Mouse (Mus musculus) mammary gland, adult 2 months (tissue): ENCODE data around the gene Palm. TPM values are rescaled to one million over a fixed set of nuclear protein-coding genes. Genes with fewer than 3 reads are reported as not detected.

Source experiments
- polyA plus RNA-seq: library from polyadenylated mRNA; depleted of rRNA; stranded (reverse); fragments of >200 nt; gene quantifications from 2 replicates; pipeline ENCODE4 v1.2.3, GENCODE M21; 2012; ENCODE audit warnings: low replicate concordance; rRNA removed

Gene Palm
- polyA plus RNA-seq: 49.2 and 87.4 TPM in 2 replicates

DNA sequence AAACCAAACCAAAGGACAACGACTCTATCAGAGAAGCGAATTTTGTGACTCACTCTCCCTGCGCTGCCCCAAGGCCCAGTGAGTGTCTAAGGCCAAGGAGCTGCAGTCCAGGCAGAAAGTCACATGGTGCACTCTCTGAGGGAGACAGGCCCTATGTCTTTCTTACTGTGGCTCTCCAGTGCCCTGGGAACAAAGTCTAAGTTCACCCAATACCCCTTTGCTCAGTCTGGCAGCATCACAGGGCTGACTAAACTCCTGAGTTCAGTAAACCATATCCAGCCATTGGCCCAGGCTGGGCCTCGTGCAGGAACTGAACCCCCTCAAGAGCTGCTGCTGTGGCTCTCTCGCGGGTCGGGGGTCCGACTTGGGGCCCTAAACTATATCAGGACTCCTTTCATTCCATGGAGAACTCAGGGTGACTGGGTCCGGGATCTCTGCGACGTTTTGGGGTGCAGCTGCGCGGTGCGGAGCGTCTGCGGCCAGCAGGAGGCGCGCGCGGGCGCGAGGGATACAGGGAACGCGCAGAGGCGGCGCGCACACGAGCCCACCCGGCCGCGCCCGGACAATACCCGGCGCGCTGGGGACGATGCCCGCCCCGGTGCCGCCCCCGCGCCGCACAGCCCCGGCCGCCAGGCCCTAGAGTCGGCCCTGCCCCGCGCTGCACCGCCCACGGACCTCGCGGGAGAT is at the start of gene Palm:
Palm (plus strand) TSS at position 522 of the 687 bp plus-strand sequence.

DNA sequence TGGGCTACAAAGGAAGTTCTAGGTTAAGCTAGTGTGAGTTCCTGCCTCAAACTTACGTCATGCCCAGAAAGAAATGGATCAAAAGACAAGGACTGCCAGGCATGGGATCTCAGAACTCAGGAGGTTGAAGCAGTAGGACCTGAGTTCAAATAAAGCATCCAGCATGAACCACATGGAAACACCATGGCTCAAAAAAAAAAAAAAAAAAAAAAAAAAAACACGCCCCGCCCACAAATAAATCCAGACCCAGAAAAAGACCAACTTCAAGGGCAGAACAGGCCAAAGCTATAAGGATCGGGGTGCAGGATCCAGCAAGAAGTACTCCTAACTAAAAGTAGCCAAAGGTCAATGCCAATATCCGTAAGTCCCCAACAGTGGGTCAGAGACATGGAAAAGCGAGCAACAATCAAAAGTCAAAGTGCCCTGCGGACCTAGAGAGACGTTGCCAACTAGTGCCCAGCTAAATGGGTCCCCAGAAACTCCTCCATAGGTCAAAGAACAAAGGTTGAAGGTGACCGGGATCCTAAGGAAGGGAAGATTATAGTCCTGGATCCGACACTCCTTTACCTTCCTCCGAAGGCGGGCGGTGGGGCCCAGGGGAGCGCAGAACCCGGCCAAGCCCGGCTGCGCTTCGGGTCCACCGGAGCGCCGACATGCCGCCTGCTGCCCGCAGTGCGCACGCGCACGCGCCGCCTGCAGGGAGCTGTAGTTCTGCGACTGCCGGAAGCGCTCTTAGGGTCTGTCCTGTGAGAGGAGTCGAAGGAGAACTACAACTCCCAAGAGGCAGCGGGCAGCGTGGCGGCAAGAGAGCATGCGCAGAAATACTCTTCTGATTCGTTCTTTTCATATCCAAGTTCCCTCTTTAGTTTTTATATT is 47.2 kb upstream of the Palm start, which contains the start of gene Polrmt:
Polrmt (minus strand) TSS at position 684 of the 876 bp plus-strand sequence.

GRCm38 (mm10) chr10:79754856-79755516 is 38.4 kb upstream of the Palm start, which contains the start of gene Fgf22:
Fgf22 (plus strand) TSS chr10:79755076.

DNA sequence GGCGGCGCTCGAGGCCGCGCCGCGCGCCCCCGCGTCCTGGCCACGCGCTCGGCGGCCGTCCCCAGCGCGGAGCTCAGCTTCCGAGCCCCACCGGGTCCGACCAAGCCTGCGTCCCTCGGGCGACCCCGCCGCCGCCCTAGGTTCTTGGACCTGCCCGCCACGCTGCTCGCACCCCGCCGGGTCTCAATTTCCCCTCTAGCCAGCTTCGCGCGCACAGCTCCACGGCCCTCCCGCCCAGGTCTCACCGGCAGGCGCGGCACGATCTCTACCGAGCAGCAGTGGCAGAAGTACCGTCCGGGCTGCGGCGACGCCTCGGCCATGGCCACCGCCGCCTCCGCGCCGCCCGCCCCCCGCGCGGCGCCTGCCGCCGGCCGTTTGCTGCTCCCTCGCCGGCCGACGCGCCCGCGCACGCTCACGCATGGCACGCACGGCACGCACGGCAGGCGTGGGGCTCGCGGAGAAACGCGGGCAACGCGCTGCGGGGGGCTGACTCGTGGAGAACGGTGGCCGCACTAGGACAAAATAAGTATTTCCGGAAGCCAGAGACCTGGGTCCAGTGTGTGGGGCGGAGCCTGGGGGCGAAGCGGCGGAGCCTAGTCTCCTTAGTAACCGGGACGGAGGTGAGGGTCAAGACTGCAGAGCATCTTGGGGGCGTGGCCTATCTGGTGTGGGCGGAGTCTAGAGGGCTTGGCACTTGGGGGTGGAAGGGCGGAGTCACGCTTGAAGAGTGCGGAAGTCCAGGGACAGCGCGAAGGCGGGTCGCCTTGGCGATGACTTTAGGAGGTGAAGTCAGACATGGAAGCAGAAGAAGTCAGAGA is 26.7 kb upstream of the Palm start, which contains the start of gene Rnf126:
Rnf126 (minus strand) TSS at position 445 of the 818 bp plus-strand sequence.

DNA sequence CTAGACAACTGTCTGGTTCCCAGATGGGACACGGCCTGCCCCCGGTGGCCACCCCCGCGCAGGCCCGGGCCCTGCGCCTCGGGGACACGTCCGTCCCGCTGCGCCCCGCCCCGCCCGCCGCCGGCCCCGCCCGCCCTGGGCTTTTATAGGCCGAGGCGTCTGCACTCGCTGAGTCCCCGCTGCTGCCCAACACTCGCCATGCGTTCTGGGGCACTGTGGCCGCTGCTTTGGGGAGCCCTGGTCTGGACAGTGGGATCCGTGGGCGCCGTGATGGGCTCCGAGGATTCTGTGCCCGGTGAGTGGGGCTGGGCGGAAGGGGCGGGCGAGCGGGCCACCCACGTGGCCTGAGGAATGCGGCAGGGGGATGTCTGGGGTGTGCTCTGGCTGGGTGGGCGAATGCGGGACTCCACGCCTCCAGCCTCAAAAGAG is 16.3 kb upstream of the Palm start, which contains the start of gene Fstl3:
Fstl3 (plus strand) TSS at position 170 of the 429 bp plus-strand sequence.

GRCm38 (mm10) chr10:79790861-79791260 is 2.5 kb upstream of the Palm start, which contains the start of gene Prss57:
Prss57 (minus strand) TSS chr10:79790961.

GRCm38 (mm10) chr10:79820782-79821181 is 27.4 kb downstream of the Palm start, which contains the start of gene Misp:
Misp (plus strand) TSS chr10:79820989.

DNA sequence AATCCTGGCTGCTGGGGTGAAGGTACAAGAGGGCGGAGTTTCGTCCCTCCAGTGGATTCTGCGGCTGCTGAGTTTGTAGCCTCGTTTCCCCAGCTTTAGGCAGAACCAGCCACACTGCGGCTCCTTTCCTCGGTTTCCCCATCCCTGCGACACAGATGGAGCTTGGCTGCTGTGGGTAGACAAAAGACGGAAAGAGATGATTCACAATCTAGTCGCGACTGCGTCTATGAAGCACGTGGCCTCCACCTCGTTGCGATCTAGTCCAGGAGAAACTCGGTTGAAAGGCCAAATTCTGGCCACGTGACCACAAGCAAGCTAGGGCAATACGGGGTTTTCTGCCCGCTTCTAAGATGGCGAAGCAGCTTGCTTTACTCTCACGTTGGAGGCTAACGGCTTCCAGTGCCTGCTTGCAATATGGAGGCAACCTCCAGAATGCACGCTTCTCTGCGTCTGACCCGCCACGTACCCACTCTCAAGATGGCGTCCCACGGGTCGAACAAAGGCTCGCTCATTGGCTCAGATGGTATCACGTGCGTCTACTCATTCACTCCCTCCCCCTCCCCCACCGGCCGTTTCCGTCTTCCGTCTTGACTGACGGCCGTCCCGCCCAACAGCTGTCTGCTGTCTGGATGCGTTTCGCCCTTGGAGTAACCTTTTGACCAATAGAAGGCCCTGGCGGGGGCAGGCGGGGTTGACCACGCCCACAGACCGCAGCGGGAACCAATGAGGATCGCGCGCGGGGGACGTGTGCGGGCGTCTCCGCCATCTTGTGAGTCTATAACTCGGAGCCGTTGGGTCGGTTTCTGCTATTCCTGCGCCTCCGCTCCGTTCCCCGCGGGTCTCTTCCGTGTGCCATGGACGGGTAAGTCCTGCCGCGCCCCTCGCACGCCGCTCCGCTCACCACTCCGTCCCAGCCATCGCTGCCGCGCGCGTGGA is 60.8 kb downstream of the Palm start, which contains the start of gene Ptbp1:
Ptbp1 (plus strand) TSS at position 568 of the 936 bp plus-strand sequence.

Other genes with a start within 250 kb of the Palm start
- gene Mier2, start 238.4 kb upstream of the Palm start, polyA plus RNA-seq: 102 and 125 TPM in 2 replicates
- gene Theg, start 206.2 kb upstream of the Palm start, polyA plus RNA-seq: 0.24 TPM in 1 of 2 replicates, not detected in the other
- 0.19 and 0.26 TPM in 2 replicates for gene C2cd4c, start 179.5 kb upstream of the Palm start, polyA plus RNA-seq
- 12.4 and 17.4 TPM in 2 replicates for gene Shc2, start 155.7 kb upstream of the Palm start, polyA plus RNA-seq
- gene Odf3l2, start 147.8 kb upstream of the Palm start, polyA plus RNA-seq: 2.3 TPM in 1 of 2 replicates, not detected in the other
- gene Madcam1, start 129.0 kb upstream of the Palm start, polyA plus RNA-seq: 3.9 and 8.7 TPM in 2 replicates
- 46.9 and 119 TPM in 2 replicates for gene Tpgs1, start 124.2 kb upstream of the Palm start, polyA plus RNA-seq
- 265 and 337 TPM in 2 replicates for gene Cdc34, start 111.4 kb upstream of the Palm start, polyA plus RNA-seq
- 1.1 and 1.3 TPM in 2 replicates for gene Gzmm, start 104.6 kb upstream of the Palm start, polyA plus RNA-seq
- 489 and 512 TPM in 2 replicates for gene Bsg, start 89.1 kb upstream of the Palm start, polyA plus RNA-seq
- 1.9 and 6.1 TPM in 2 replicates for gene Hcn2, start 76.9 kb upstream of the Palm start, polyA plus RNA-seq
- gene Polrmt, start 47.0 kb upstream of the Palm start, polyA plus RNA-seq: 53.1 and 71.6 TPM in 2 replicates
- 0.19 TPM in 1 of 2 replicates, not detected in the other for gene Fgf22, start 38.5 kb upstream of the Palm start, polyA plus RNA-seq
- 91.7 and 212 TPM in 2 replicates for gene Rnf126, start 26.6 kb upstream of the Palm start, polyA plus RNA-seq
- gene Fstl3, start 16.3 kb upstream of the Palm start, polyA plus RNA-seq: 19.5 and 24.6 TPM in 2 replicates
- 0.26 and 0.27 TPM in 2 replicates for gene Prss57, start 2.6 kb upstream of the Palm start, polyA plus RNA-seq
- 1.3 TPM in 2 replicates for gene Misp, start 27.4 kb downstream of the Palm start, polyA plus RNA-seq
- 163 and 219 TPM in 2 replicates for gene Ptbp1, start 60.9 kb downstream of the Palm start, polyA plus RNA-seq
- 17.2 and 40.5 TPM in 2 replicates for gene Prtn3, start 80.9 kb downstream of the Palm start, polyA plus RNA-seq
- gene Plppr3, start 81.1 kb downstream of the Palm start, polyA plus RNA-seq: 29.8 and 33.3 TPM in 2 replicates
- 3.4 and 5.8 TPM in 2 replicates for gene Elane, start 92.7 kb downstream of the Palm start, polyA plus RNA-seq
- 26,645 and 44,997 TPM in 2 replicates for gene Cfd, start 97.3 kb downstream of the Palm start, polyA plus RNA-seq
- gene Med16, start 115.4 kb downstream of the Palm start, polyA plus RNA-seq: 66.2 and 92.4 TPM in 2 replicates
- not detected in 2 replicates for gene Gm26602, start 117.3 kb downstream of the Palm start, polyA plus RNA-seq
- gene Kiss1r, start 123.4 kb downstream of the Palm start, polyA plus RNA-seq: 9.0 and 14.4 TPM in 2 replicates
- 194 and 208 TPM in 2 replicates for gene R3hdm4, start 127.6 kb downstream of the Palm start, polyA plus RNA-seq
- 5.2 and 16.6 TPM in 2 replicates for gene Arid3a, start 133.5 kb downstream of the Palm start, polyA plus RNA-seq
- 47.1 and 52.1 TPM in 2 replicates for gene Wdr18, start 166.6 kb downstream of the Palm start, polyA plus RNA-seq
- gene Grin3b, start 177.1 kb downstream of the Palm start, polyA plus RNA-seq: 0.10 and 0.30 TPM in 2 replicates
- 304 and 505 TPM in 2 replicates for gene Tmem259, start 190.8 kb downstream of the Palm start, polyA plus RNA-seq
- 138 and 301 TPM in 2 replicates for gene Cnn2, start 195.0 kb downstream of the Palm start, polyA plus RNA-seq
- 23.5 and 40.2 TPM in 2 replicates for gene Abca7, start 202.9 kb downstream of the Palm start, polyA plus RNA-seq
- gene Arhgap45, start 223.1 kb downstream of the Palm start, polyA plus RNA-seq: 152 and 343 TPM in 2 replicates
- gene Polr2e, start 246.2 kb downstream of the Palm start, polyA plus RNA-seq: 129 and 172 TPM in 2 replicates